Mouse (Mus musculus): ENCODE results near the gene Ankrd11. TPM values are rescaled to one million over a fixed set of nuclear protein-coding genes. Genes with fewer than 3 reads are reported as not detected.
A peak's percentile ranks its signal among the peaks of the same experiment; 100 is the strongest.

Ankrd11 gene
- polyA plus RNA-seq (2012; rRNA removed) = 37.6 and 41.9 TPM in 2 replicates

DNA sequence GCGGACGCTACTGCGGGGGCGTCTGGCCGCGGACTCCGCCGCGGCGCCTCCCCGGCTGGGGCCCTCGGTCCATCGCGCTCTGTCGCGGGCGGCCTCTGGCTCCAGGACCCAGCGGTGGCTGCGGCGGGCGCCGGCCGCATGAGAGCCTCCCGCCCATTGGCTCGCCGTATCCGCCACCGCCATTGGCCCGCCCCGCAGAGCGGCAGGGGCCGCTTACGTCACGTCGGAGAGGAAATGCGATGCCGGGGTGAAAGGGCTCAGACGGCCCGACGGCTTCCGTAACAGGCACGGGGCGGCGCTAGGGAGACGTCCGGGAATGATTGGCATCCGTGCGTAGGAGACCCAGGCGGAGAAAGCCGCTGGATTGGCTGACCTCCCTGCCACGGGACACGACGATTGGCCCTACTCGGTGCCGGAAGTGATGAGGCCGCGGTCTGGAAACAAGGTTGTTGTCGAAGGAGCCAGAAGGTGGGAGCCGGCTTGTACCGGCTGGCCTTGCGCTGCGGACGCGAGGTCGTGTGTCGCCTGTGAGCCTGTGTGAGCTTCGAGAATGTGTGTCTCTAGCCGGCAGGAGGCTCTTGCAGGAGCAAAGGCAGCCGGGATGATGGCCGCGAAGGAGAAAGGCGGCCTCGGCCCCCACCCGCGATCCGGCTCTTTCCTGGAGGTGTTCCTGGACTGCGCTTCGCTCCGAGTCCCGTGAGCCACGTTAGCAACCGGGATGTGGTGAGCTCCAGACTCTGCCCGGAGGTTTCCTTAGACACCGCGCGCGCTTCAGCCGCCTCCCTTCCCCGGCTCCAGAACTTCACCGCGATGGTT lies at the start of gene Ankrd11:
Gene Ankrd11 (minus strand): TSS at position 120 of the 816 bp plus-strand sequence.
- Histone ChIP-seq H3K36me3 (ENCODE audit: control insufficient read depth, insufficient read depth, low read length) (0 out of 2 replicates have a peak, but pooled peaks cover 1% of the 10 kb centered on the region), H3K4me1 (ENCODE audit: control insufficient read depth, insufficient read depth, low read length) (peaks cover 9% of the 10 kb centered on the region), H3K27ac (ENCODE audit: control insufficient read depth, insufficient read depth, low read depth, low read length) (peak within 1 kb of the TSS; percentile 95), H3K27me3 (ENCODE audit: control insufficient read depth, insufficient read depth, low read length) (no peaks in the 10 kb centered on the region), H3K4me3 (ENCODE audit: control insufficient read depth, low read depth, low read length) (peak within 1 kb of the TSS; percentile 98)
- TF ChIP-seq CTCF (IDR thresholded peaks at IDR 0.05; ENCODE audit: control insufficient read depth, insufficient read depth, insufficient replicate concordance, low read depth, low read length) (peak; percentile 12; the same call in 1 of the 2 replicates), POLR2A (IDR thresholded peaks at IDR 0.05; ENCODE audit: control insufficient read depth, low read depth, low read length) (peak; percentile 88)

- Histone ChIP-seq H3K36me3 (ENCODE audit: control insufficient read depth, insufficient read depth, low read length) (peaks cover 8% of the 10 kb centered on the region), H3K4me1 (ENCODE audit: control insufficient read depth, insufficient read depth, low read length) (no peaks in the 10 kb centered on the region), H3K4me3 (ENCODE audit: control insufficient read depth, low read depth, low read length) (no peak overlapping the region), H3K27ac (ENCODE audit: control insufficient read depth, insufficient read depth, low read depth, low read length) (no peak overlapping the region), H3K27me3 (ENCODE audit: control insufficient read depth, insufficient read depth, low read length) (no peaks in the 10 kb centered on the region)
- no peak for TF ChIP-seq POLR2A (IDR thresholded peaks at IDR 0.05; ENCODE audit: control insufficient read depth, low read depth, low read length)
- TF ChIP-seq CTCF (IDR thresholded peaks at IDR 0.05; ENCODE audit: control insufficient read depth, insufficient read depth, insufficient replicate concordance, low read depth, low read length) = no peak
Observed at GRCm38 (mm10) chr8:123087289-123087688, 45.2 kb upstream of the Ankrd11 start.

- TF ChIP-seq POLR2A (IDR thresholded peaks at IDR 0.05; ENCODE audit: control insufficient read depth, low read depth, low read length) (no peak), CTCF (IDR thresholded peaks at IDR 0.05; ENCODE audit: control insufficient read depth, insufficient read depth, insufficient replicate concordance, low read depth, low read length) (no peak)
- H3K36me3 ChIP-seq (ENCODE audit: control insufficient read depth, insufficient read depth, low read length) = peaks cover 7% of the 10 kb centered on the region
- no peak overlapping the region for H3K4me3 ChIP-seq (ENCODE audit: control insufficient read depth, low read depth, low read length)
- H3K27ac ChIP-seq (ENCODE audit: control insufficient read depth, insufficient read depth, low read depth, low read length) = no peak overlapping the region
- H3K27me3 ChIP-seq (ENCODE audit: control insufficient read depth, insufficient read depth, low read length) = no peaks in the 10 kb centered on the region
- no peaks in the 10 kb centered on the region for H3K4me1 ChIP-seq (ENCODE audit: control insufficient read depth, insufficient read depth, low read length)
Observed at GRCm38 (mm10) chr8:123083610-123084009, 41.5 kb upstream of the Ankrd11 start.

GRCm38 (mm10) chr8:123082993-123083392 lies 40.9 kb upstream of the Ankrd11 start:
- no peaks in the 10 kb centered on the region for H3K4me1 ChIP-seq (ENCODE audit: control insufficient read depth, insufficient read depth, low read length)
- TF ChIP-seq CTCF (IDR thresholded peaks at IDR 0.05; ENCODE audit: control insufficient read depth, insufficient read depth, insufficient replicate concordance, low read depth, low read length) = no peak
- TF ChIP-seq POLR2A (IDR thresholded peaks at IDR 0.05; ENCODE audit: control insufficient read depth, low read depth, low read length) = no peak
- no peak overlapping the region for H3K4me3 ChIP-seq (ENCODE audit: control insufficient read depth, low read depth, low read length)
- H3K27me3 ChIP-seq (ENCODE audit: control insufficient read depth, insufficient read depth, low read length) = no peaks in the 10 kb centered on the region
- H3K27ac ChIP-seq (ENCODE audit: control insufficient read depth, insufficient read depth, low read depth, low read length) = no peak overlapping the region
- peaks cover 8% of the 10 kb centered on the region for H3K36me3 ChIP-seq (ENCODE audit: control insufficient read depth, insufficient read depth, low read length)

GRCm38 (mm10) chr8:123077213-123077612 lies 35.1 kb upstream of the Ankrd11 start:
- H3K36me3 ChIP-seq (ENCODE audit: control insufficient read depth, insufficient read depth, low read length) = peaks cover 1% of the 10 kb centered on the region

GRCm38 (mm10) chr8:123071176-123071575 lies 29.1 kb upstream of the Ankrd11 start:
- no peaks in the 10 kb centered on the region for H3K27me3 ChIP-seq (ENCODE audit: control insufficient read depth, insufficient read depth, low read length)
- H3K4me3 ChIP-seq (ENCODE audit: control insufficient read depth, low read depth, low read length) = no peak overlapping the region
- TF ChIP-seq CTCF (IDR thresholded peaks at IDR 0.05; ENCODE audit: control insufficient read depth, insufficient read depth, insufficient replicate concordance, low read depth, low read length) (no peak), POLR2A (IDR thresholded peaks at IDR 0.05; ENCODE audit: control insufficient read depth, low read depth, low read length) (no peak)
- H3K36me3 ChIP-seq (ENCODE audit: control insufficient read depth, insufficient read depth, low read length) = peaks cover 1% of the 10 kb centered on the region
- no peak overlapping the region for H3K27ac ChIP-seq (ENCODE audit: control insufficient read depth, insufficient read depth, low read depth, low read length)
- peaks cover 3% of the 10 kb centered on the region for H3K4me1 ChIP-seq (ENCODE audit: control insufficient read depth, insufficient read depth, low read length)

More at GRCm38 (mm10) chr8:123077213-123077612, 35.1 kb upstream of the Ankrd11 start:
- H3K27me3 ChIP-seq (ENCODE audit: control insufficient read depth, insufficient read depth, low read length) = no peaks in the 10 kb centered on the region
- no peak overlapping the region for H3K27ac ChIP-seq (ENCODE audit: control insufficient read depth, insufficient read depth, low read depth, low read length)
- no peak overlapping the region for H3K4me3 ChIP-seq (ENCODE audit: control insufficient read depth, low read depth, low read length)
- TF ChIP-seq CTCF (IDR thresholded peaks at IDR 0.05; ENCODE audit: control insufficient read depth, insufficient read depth, insufficient replicate concordance, low read depth, low read length) (no peak), POLR2A (IDR thresholded peaks at IDR 0.05; ENCODE audit: control insufficient read depth, low read depth, low read length) (no peak)
- H3K4me1 ChIP-seq (ENCODE audit: control insufficient read depth, insufficient read depth, low read length) = no peaks in the 10 kb centered on the region

- Histone ChIP-seq H3K36me3 (ENCODE audit: control insufficient read depth, insufficient read depth, low read length) (peaks cover 1% of the 10 kb centered on the region), H3K27me3 (ENCODE audit: control insufficient read depth, insufficient read depth, low read length) (no peaks in the 10 kb centered on the region), H3K4me1 (ENCODE audit: control insufficient read depth, insufficient read depth, low read length) (peaks cover 6% of the 10 kb centered on the region), H3K4me3 (ENCODE audit: control insufficient read depth, low read depth, low read length) (peak overlapping the region; percentile 86), H3K27ac (ENCODE audit: control insufficient read depth, insufficient read depth, low read depth, low read length) (peak overlapping the region; percentile 84)
- TF ChIP-seq CTCF (IDR thresholded peaks at IDR 0.05; ENCODE audit: control insufficient read depth, insufficient read depth, insufficient replicate concordance, low read depth, low read length) (no peak), POLR2A (IDR thresholded peaks at IDR 0.05; ENCODE audit: control insufficient read depth, low read depth, low read length) (no peak)
Observed at GRCm38 (mm10) chr8:123066101-123066683, 24.1 kb upstream of the Ankrd11 start.
